Mouse (Mus musculus): Measurements from ENCODE around the gene Ncam1.

- TF ChIP-seq POLR2A (IDR thresholded peaks at IDR 0.05; ENCODE audit: control insufficient read depth, extremely low read depth, insufficient read depth, low read length, poor library complexity) (no peak), CTCF (IDR thresholded peaks at IDR 0.05; ENCODE audit: borderline replicate concordance, control insufficient read depth, extremely low read depth, insufficient read depth, low read length, poor library complexity) (no peak)
Observed at GRCm38 (mm10) chr9:49635668-49636326, 162.9 kb downstream of the Ncam1 start.

Data from thymus, adult 2 months (tissue).